Mouse (Mus musculus): ENCODE data around the gene Gm13199.

Gene Gm13199

DNA sequence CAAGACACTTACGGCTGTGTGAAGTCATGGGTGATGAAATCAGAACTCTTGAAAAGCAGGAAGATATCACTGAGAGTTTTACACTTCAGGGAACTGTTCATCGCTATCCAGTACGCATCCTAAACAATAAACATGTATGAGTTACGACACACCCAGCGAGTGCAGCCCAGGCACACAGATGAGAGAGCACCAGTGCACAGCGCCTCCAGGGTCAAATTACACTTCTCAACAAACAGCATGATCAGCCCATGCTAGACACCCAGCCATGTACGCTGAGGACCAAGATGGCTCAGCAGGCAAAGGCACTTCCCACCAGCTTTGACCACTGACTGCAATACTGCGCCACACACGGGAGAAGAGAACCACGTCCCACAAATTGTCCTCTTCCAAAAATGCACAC, 41.5 kb downstream of the Gm13199 start:
- DNase-seq = no peak

Data from cerebellum, postnatal 36 days (tissue).